In the genomic region with DNA sequence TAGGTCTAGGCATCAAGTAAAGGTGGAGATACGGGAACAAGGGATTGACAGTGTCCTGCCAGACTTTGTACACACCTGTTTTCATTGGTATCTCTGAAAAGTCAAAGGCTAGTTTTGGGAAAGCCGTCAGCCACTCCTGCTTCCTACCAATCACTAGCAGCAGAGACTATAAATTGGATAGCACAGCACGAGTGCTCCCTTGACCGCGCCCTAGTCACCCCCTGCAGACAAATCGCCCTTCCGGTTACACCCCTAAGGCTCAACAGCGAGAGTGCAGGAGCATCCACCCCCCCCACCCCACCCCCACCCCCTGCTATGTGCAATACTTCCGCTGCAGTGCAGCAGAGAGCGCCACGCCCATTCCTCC, we compare ENCODE assay signal across 8 mouse cellular contexts. TPM values are rescaled to one million over a fixed set of nuclear protein-coding genes. Genes with fewer than 3 reads are reported as not detected.
DNase-seq lines count a peak whose midpoint lies in the region; ATAC-seq and TF ChIP-seq lines count a peak whose summit lies in the region.
"Had no signal": no experiment of that assay in that cellular context is flagged by ENCODE, and none has a peak within 500 bp of the region (broad histone marks: within the 10 kb centered on the region; RNA-seq: fewer than 3 reads in every experiment).

No protein-coding gene starts in this region.

- peaks cover 9% of the 10 kb centered on the region for H3K4me1 ChIP-seq in lung, postnatal 0 days (ENCODE audit: insufficient read depth, low read depth, low read length)
- H3K4me1 ChIP-seq in forebrain, embryonic 12.5 days, result peaks cover 18% of the 10 kb centered on the region
- H3K4me1 ChIP-seq in limb, embryonic 14.5 days (ENCODE audit: control insufficient read depth, insufficient read depth, low read length), result peaks cover 21% of the 10 kb centered on the region
- H3K4me1 ChIP-seq in stomach, embryonic 15.5 days, result peaks cover 23% of the 10 kb centered on the region

- no peak for TF ChIP-seq POLR2A in limb, embryonic 14.5 days (IDR thresholded peaks at IDR 0.05; ENCODE audit: borderline replicate concordance, extremely low read depth, insufficient read depth, insufficient read length)

- H3K9ac ChIP-seq in lung, postnatal 0 days (replicated peaks; ENCODE audit: low read depth), result no peak overlapping the region
- peak overlapping the region; percentile 30; the same call in 1 of the 2 replicates for H3K9ac ChIP-seq in forebrain, embryonic 12.5 days
- H3K9ac ChIP-seq in limb, embryonic 14.5 days (ENCODE audit: low read depth, low read length, severe bottlenecking), result peak overlapping the region; percentile 38; the same call in 1 of the 2 replicates
- no peak overlapping the region for H3K9ac ChIP-seq in stomach, embryonic 15.5 days

- TF ChIP-seq CTCF in lung, postnatal 0 days (IDR thresholded peaks at IDR 0.05), result no peak

- peak; percentile 55 for TF ChIP-seq EP300 in lung, postnatal 0 days (IDR thresholded peaks at IDR 0.05)

- ATAC-seq in lung, postnatal 0 days, result no peak
- no peak for ATAC-seq in forebrain, embryonic 12.5 days (ENCODE audit: low FRiP score)
- no peak for ATAC-seq in limb, embryonic 14.5 days (ENCODE audit: low FRiP score, low read depth)
- ATAC-seq in stomach, embryonic 15.5 days (ENCODE audit: insufficient read depth, low FRiP score, low read depth), result no peak; the same call in 1 of the 2 replicates

- no peaks in the 10 kb centered on the region for H3K36me3 ChIP-seq in lung, postnatal 0 days (ENCODE audit: insufficient read depth, low read length)
- H3K36me3 ChIP-seq in forebrain, embryonic 12.5 days (replicated peaks), result no peaks in the 10 kb centered on the region
- H3K36me3 ChIP-seq in limb, embryonic 14.5 days (ENCODE audit: control insufficient read depth, insufficient read depth, low read length), result no peaks in the 10 kb centered on the region
- H3K36me3 ChIP-seq in stomach, embryonic 15.5 days, result no peaks in the 10 kb centered on the region

- H3K4me2 ChIP-seq in lung, postnatal 0 days (replicated peaks; ENCODE audit: low read depth, low read length), result peak overlapping the region; percentile 92
- H3K4me2 ChIP-seq in forebrain, embryonic 12.5 days, result peak overlapping the region; percentile 83
- H3K4me2 ChIP-seq in limb, embryonic 14.5 days (replicated peaks; ENCODE audit: low read depth, low read length, severe bottlenecking), result peak overlapping the region; percentile 93
- H3K4me2 ChIP-seq in stomach, embryonic 15.5 days, result peak overlapping the region; percentile 96

- peak overlapping the region; percentile 28; the same call in 1 of the 2 replicates for H3K4me3 ChIP-seq in lung, postnatal 0 days (ENCODE audit: low read depth, low read length)
- H3K4me3 ChIP-seq in forebrain, embryonic 12.5 days (replicated peaks), result peak overlapping the region; percentile 59
- H3K4me3 ChIP-seq in limb, embryonic 14.5 days (replicated peaks; ENCODE audit: low read length), result peak overlapping the region; percentile 67
- H3K4me3 ChIP-seq in stomach, embryonic 15.5 days (replicated peaks), result peak overlapping the region; percentile 66

- no peak for DNase-seq in lung, postnatal 0 days (ENCODE audit: low spot score)
- DNase-seq in lung, postnatal 36 days, result no peak
- no peak for DNase-seq in limb, embryonic 14.5 days (ENCODE audit: low spot score)
- no peak for DNase-seq in cerebellum, adult 8-10 months
- no peak for DNase-seq in right cerebral cortex, adult 18-20 months

- peak overlapping the region; percentile 94 for H3K27ac ChIP-seq in lung, postnatal 0 days (ENCODE audit: low read length)
- H3K27ac ChIP-seq in forebrain, embryonic 12.5 days, result peak overlapping the region; percentile 95
- peak overlapping the region; percentile 92 for H3K27ac ChIP-seq in limb, embryonic 14.5 days (replicated peaks; ENCODE audit: low read depth, low read length)
- peak overlapping the region; percentile 89 for H3K27ac ChIP-seq in stomach, embryonic 15.5 days

- 1% methylated on average over 11 of the region's 11 CpGs for WGBS in lung, postnatal 0 days
- 1% methylated on average over 11 of the region's 11 CpGs for WGBS in forebrain, embryonic 12.5 days
- whole genome bisulfite sequencing in limb, embryonic 14.5 days, result under 1% methylated on average over 11 of the region's 11 CpGs
- WGBS in stomach, embryonic 15.5 days, result 0% methylated on average over 11 of the region's 11 CpGs

- H3K9me3 ChIP-seq in lung, postnatal 0 days (ENCODE audit: low read length), result no peaks in the 10 kb centered on the region
- no peaks in the 10 kb centered on the region for H3K9me3 ChIP-seq in forebrain, embryonic 12.5 days
- H3K9me3 ChIP-seq in limb, embryonic 14.5 days (ENCODE audit: control insufficient read depth, low read length), result no peaks in the 10 kb centered on the region
- no peaks in the 10 kb centered on the region for H3K9me3 ChIP-seq in stomach, embryonic 15.5 days

- H3K27me3 ChIP-seq in lung, postnatal 0 days (replicated peaks; ENCODE audit: insufficient read depth, low read length), result no peaks in the 10 kb centered on the region
- H3K27me3 ChIP-seq in forebrain, embryonic 12.5 days, result peaks cover 12% of the 10 kb centered on the region
- H3K27me3 ChIP-seq in limb, embryonic 14.5 days (ENCODE audit: control insufficient read depth, insufficient read depth, low read length), result no peaks in the 10 kb centered on the region
- no peaks in the 10 kb centered on the region for H3K27me3 ChIP-seq in stomach, embryonic 15.5 days (replicated peaks)

RNA-seq across cellular contexts. Expression of a gene that starts 12.2 kb away (rescaled TPM):
- 1.8 and 2.5 TPM in 2 replicates for polyA plus RNA-seq in lung, postnatal 0 days (2015; fragmentation: Nextera tagmentation; extraction: Ambion mirVana)
- 1.1 and 1.7 TPM in 2 replicates for polyA plus RNA-seq in forebrain, embryonic 12.5 days (2016; fragmentation: Nextera tagmentation; extraction: Ambion mirVana)
- 6.6 and 7.2 TPM in 2 replicates for polyA plus RNA-seq in limb, embryonic 14.5 days (2012; rRNA removed)
- polyA plus RNA-seq in limb, embryonic 14.5 days (2014; fragmentation: Nextera tagmentation; extraction: Ambion mirVana), result 2.6 and 3.2 TPM in 2 replicates
- 3.4 TPM in 2 replicates for polyA plus RNA-seq in stomach, embryonic 15.5 days (2015; fragmentation: Nextera tagmentation; extraction: Ambion mirVana)

RNA-seq across cellular contexts. Expression of a gene that starts 17.8 kb away (rescaled TPM):
- 0.24 and 0.35 TPM in 2 replicates for polyA plus RNA-seq in lung, postnatal 0 days (2015; fragmentation: Nextera tagmentation; extraction: Ambion mirVana)
- polyA plus RNA-seq in forebrain, embryonic 12.5 days (2016; fragmentation: Nextera tagmentation; extraction: Ambion mirVana), result 0.28 TPM in 1 of 2 replicates, not detected in the other
- polyA plus RNA-seq in limb, embryonic 14.5 days (2012; rRNA removed), result 0.32 and 0.38 TPM in 2 replicates
- polyA plus RNA-seq in limb, embryonic 14.5 days (2014; fragmentation: Nextera tagmentation; extraction: Ambion mirVana), result 0.37 and 0.40 TPM in 2 replicates
- polyA plus RNA-seq in stomach, embryonic 15.5 days (2015; fragmentation: Nextera tagmentation; extraction: Ambion mirVana), result 1.7 TPM in 2 replicates
- polyA plus RNA-seq: inflammation-experienced regulatory T-cells, adult 6 months had no signal

RNA-seq across cellular contexts. Expression of a gene that starts 27.7 kb away (rescaled TPM):
- 75.5 and 87.5 TPM in 2 replicates for polyA plus RNA-seq in lung, postnatal 0 days (2015; fragmentation: Nextera tagmentation; extraction: Ambion mirVana)
- polyA plus RNA-seq in forebrain, embryonic 12.5 days (2016; fragmentation: Nextera tagmentation; extraction: Ambion mirVana), result 410 and 460 TPM in 2 replicates
- polyA plus RNA-seq in limb, embryonic 14.5 days (2012; rRNA removed), result 83.6 and 91.3 TPM in 2 replicates
- 72.9 and 76.9 TPM in 2 replicates for polyA plus RNA-seq in limb, embryonic 14.5 days (2014; fragmentation: Nextera tagmentation; extraction: Ambion mirVana)
- 167 and 173 TPM in 2 replicates for polyA plus RNA-seq in stomach, embryonic 15.5 days (2015; fragmentation: Nextera tagmentation; extraction: Ambion mirVana)

RNA-seq across cellular contexts. Expression of a gene that starts 32.5 kb away (rescaled TPM):
- polyA plus RNA-seq in lung, postnatal 0 days (2015; fragmentation: Nextera tagmentation; extraction: Ambion mirVana), result 18.9 and 21.6 TPM in 2 replicates
- polyA plus RNA-seq in forebrain, embryonic 12.5 days (2016; fragmentation: Nextera tagmentation; extraction: Ambion mirVana), result 29.7 and 32.9 TPM in 2 replicates
- 28.5 and 38.2 TPM in 2 replicates for polyA plus RNA-seq in limb, embryonic 14.5 days (2012; rRNA removed)
- polyA plus RNA-seq in limb, embryonic 14.5 days (2014; fragmentation: Nextera tagmentation; extraction: Ambion mirVana), result 29.5 TPM in 2 replicates
- 22.9 and 25.4 TPM in 2 replicates for polyA plus RNA-seq in stomach, embryonic 15.5 days (2015; fragmentation: Nextera tagmentation; extraction: Ambion mirVana)

Comparison
In these comparisons a context has a peak if more than half of its experiments do, and no peak if none do; other contexts are left out.
1. H3K9ac ChIP-seq: peak in forebrain, embryonic 12.5 days (single experiment) and limb, embryonic 14.5 days (single experiment); none in lung, postnatal 0 days (single experiment) and stomach, embryonic 15.5 days (single experiment).
2. Peak in every context shown above with its lines, with median percentiles within 50 percentile points of each other: H3K27ac ChIP-seq, H3K4me2 ChIP-seq and H3K4me3 ChIP-seq.